Mouse (Mus musculus): Measurements from ENCODE around the gene Pde1c.

Gene Pde1c

GRCm38 (mm10) chr6:56458098-56458497 is 110.8 kb downstream of the Pde1c start:
- peak in 1 of 2 experiments; percentile 44 for DNase-seq (ENCODE audit: low spot score in 2 of 2)

GRCm38 (mm10) chr6:56447917-56448316 is 121.0 kb downstream of the Pde1c start:
- no peak for DNase-seq (ENCODE audit: low spot score in 2 of 2)

GRCm38 (mm10) chr6:56441501-56441900 is 127.4 kb downstream of the Pde1c start:
- no peak for DNase-seq (ENCODE audit: low spot score in 2 of 2)

GRCm38 (mm10) chr6:56425846-56426245 is 143.1 kb downstream of the Pde1c start:
- no peak for DNase-seq (ENCODE audit: low spot score in 2 of 2)

GRCm38 (mm10) chr6:56422866-56423265 is 146.0 kb downstream of the Pde1c start:
- DNase-seq (ENCODE audit: low spot score in 2 of 2) = no peak

- DNase-seq (ENCODE audit: low spot score in 2 of 2) = no peak
Measured at GRCm38 (mm10) chr6:56416191-56416590, 152.7 kb downstream of the Pde1c start.

GRCm38 (mm10) chr6:56389178-56389577 is 179.7 kb downstream of the Pde1c start:
- DNase-seq (ENCODE audit: low spot score in 2 of 2) = no peak

- no peak for DNase-seq (ENCODE audit: low spot score in 2 of 2)
Measured at GRCm38 (mm10) chr6:56376359-56376758, 192.5 kb downstream of the Pde1c start.

GRCm38 (mm10) chr6:56374180-56374579 is 194.7 kb downstream of the Pde1c start:
- DNase-seq (ENCODE audit: low spot score in 2 of 2) = peak in 1 of 2 experiments; percentile 17

- DNase-seq (ENCODE audit: low spot score in 2 of 2) = peak in 1 of 2 experiments; percentile 33
Measured at GRCm38 (mm10) chr6:56373753-56374152, 195.2 kb downstream of the Pde1c start.

GRCm38 (mm10) chr6:56373046-56373751 is 195.7 kb downstream of the Pde1c start:
- DNase-seq (ENCODE audit: low spot score in 2 of 2) = peak in 1 of 2 experiments; percentile 48

GRCm38 (mm10) chr6:56369462-56369861 is 199.4 kb downstream of the Pde1c start:
- no peak for DNase-seq (ENCODE audit: low spot score in 2 of 2)

GRCm38 (mm10) chr6:56368116-56368515 is 200.8 kb downstream of the Pde1c start:
- DNase-seq (ENCODE audit: low spot score in 2 of 2) = no peak

GRCm38 (mm10) chr6:56367257-56367656 is 201.6 kb downstream of the Pde1c start:
- no peak for DNase-seq (ENCODE audit: low spot score in 2 of 2)

- DNase-seq (ENCODE audit: low spot score in 2 of 2) = peak in 1 of 2 experiments; percentile 51
Measured at GRCm38 (mm10) chr6:56362650-56363049, 206.3 kb downstream of the Pde1c start.

- peak in 1 of 2 experiments; percentile 70 for DNase-seq (ENCODE audit: low spot score in 2 of 2)
Measured at GRCm38 (mm10) chr6:56362128-56362545, 206.8 kb downstream of the Pde1c start.

GRCm38 (mm10) chr6:56361348-56362127 is 207.4 kb downstream of the Pde1c start:
- DNase-seq (ENCODE audit: low spot score in 2 of 2) = no peak

- no peak for DNase-seq (ENCODE audit: low spot score in 2 of 2)
Measured at GRCm38 (mm10) chr6:56360086-56360485, 208.8 kb downstream of the Pde1c start.

GRCm38 (mm10) chr6:56359126-56359525 is 209.8 kb downstream of the Pde1c start:
- DNase-seq (ENCODE audit: low spot score in 2 of 2) = no peak

- no peak for DNase-seq (ENCODE audit: low spot score in 2 of 2)
Measured at GRCm38 (mm10) chr6:56347207-56347606, 221.7 kb downstream of the Pde1c start.

GRCm38 (mm10) chr6:56345082-56345481 is 223.8 kb downstream of the Pde1c start:
- no peak for DNase-seq (ENCODE audit: low spot score in 2 of 2)

- no peak for DNase-seq (ENCODE audit: low spot score in 2 of 2)
Measured at GRCm38 (mm10) chr6:56342005-56342404, 226.9 kb downstream of the Pde1c start.

All from cerebellum, postnatal 4 days (tissue).